22 mouse cellular contexts compared by ENCODE assay signal in the genomic region with DNA sequence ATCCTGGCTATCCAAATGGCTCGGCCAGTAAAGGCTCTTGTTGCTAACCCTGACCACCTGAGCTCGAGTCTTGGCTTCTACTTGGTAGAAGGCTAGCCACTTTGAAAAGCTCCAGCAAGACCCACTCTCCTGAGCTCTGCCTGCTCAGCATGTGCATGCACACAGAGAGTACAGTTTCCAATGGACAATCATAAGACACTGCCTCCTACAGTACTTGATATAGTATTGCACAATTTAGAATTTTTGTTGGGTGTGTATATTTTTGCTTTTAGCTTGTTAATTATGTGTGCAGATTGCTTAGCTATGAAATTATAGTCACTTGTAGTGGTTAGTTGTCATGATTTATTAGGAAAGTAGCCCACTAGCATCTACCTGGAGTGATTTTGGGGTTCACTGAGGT. TPM values are rescaled to one million over a fixed set of nuclear protein-coding genes. Genes with fewer than 3 reads are reported as not detected.
DNase-seq lines count a peak whose midpoint lies in the region; ATAC-seq and TF ChIP-seq lines count a peak whose summit lies in the region.
"Had no signal": no experiment of that assay in that cellular context is flagged by ENCODE, and none has a peak within 500 bp of the region (broad histone marks: within the 10 kb centered on the region; RNA-seq: fewer than 3 reads in every experiment).

No protein-coding gene starts in this region.

- TF ChIP-seq CTCF in liver, embryonic 14.5 days (IDR thresholded peaks at IDR 0.05; ENCODE audit: low read depth), result peak; percentile 29
- peak; percentile 49 for TF ChIP-seq CTCF in Patski (IDR thresholded peaks at IDR 0.05)

- in situ Hi-C loops in Patski (cut with MboI; ENCODE audit: low pct_unique_long_range_greater_than_20kb), result no loop called here

- WGBS in heart, embryonic 10.5 days, result 87% methylated on average over 2 of the region's 2 CpGs
- WGBS in liver, embryonic 14.5 days (ENCODE audit: insufficient replicate concordance), result 53% methylated on average over 2 of the region's 2 CpGs

- no peak for TF ChIP-seq EP300 in liver, embryonic 14.5 days (IDR thresholded peaks at IDR 0.05; ENCODE audit: low read depth)

- no peaks in the 10 kb centered on the region for H3K9me3 ChIP-seq in heart, embryonic 10.5 days
- H3K9me3 ChIP-seq in liver, embryonic 14.5 days (ENCODE audit: control insufficient read depth, low read length), result no peaks in the 10 kb centered on the region
- H3K9me3 ChIP-seq: hindbrain, embryonic 10.5 days; limb, embryonic 13.5 days; midbrain, embryonic 10.5 days had no signal

- H3K4me3 ChIP-seq in heart, embryonic 10.5 days, result no peak overlapping the region
- no peak overlapping the region for H3K4me3 ChIP-seq in liver, embryonic 14.5 days (ENCODE audit: insufficient read depth in 1 of 2, low read depth in 2 of 2, low read length in 2 of 2)
- H3K4me3 ChIP-seq: hindbrain, embryonic 10.5 days; limb, embryonic 13.5 days; midbrain, embryonic 10.5 days had no signal

- no peak for ATAC-seq in liver, embryonic 14.5 days (ENCODE audit: insufficient read depth)
- ATAC-seq in Patski, result no peak
- 0 out of 2 replicates have a peak, but pooled peaks have one; percentile 61 for ATAC-seq in megakaryocyte-erythroid progenitor cell, adult 5-6 weeks (replicated peaks; ENCODE audit: low FRiP score, low TSS enrichment, poor library complexity, severe bottlenecking)
- no peak for ATAC-seq in inflammation-experienced regulatory T-cells, adult 6 months
- ATAC-seq: hindbrain, postnatal 0 days had no signal

- peaks cover 10% of the 10 kb centered on the region; the same call in 1 of the 2 replicates for H3K4me1 ChIP-seq in heart, embryonic 10.5 days
- no peaks in the 10 kb centered on the region for H3K4me1 ChIP-seq in liver, embryonic 14.5 days (replicated peaks; ENCODE audit: control insufficient read depth in 2 of 2, insufficient read depth in 2 of 2, low read length in 1 of 2)
- H3K4me1 ChIP-seq: hindbrain, embryonic 10.5 days; limb, embryonic 13.5 days; midbrain, embryonic 10.5 days had no signal

- CTCF ChIA-PET in Patski (lab: Charles Lee), result interaction anchor here (1.0 to 1.8 kb wide), 3 partner anchors 11 to 26 kb away, joined by 3 to 4 read pairs (median 3); no protein-coding TSS in a partner anchor

- no peaks in the 10 kb centered on the region for H3K27me3 ChIP-seq in heart, embryonic 10.5 days (ENCODE audit: insufficient read depth, poor library complexity, severe bottlenecking)
- H3K27me3 ChIP-seq in liver, embryonic 14.5 days (ENCODE audit: control insufficient read depth, insufficient read depth, low read length), result no peaks in the 10 kb centered on the region
- no peaks in the 10 kb centered on the region for H3K27me3 ChIP-seq in Patski
- H3K27me3 ChIP-seq: limb, embryonic 13.5 days had no signal

- peaks cover 80% of the 10 kb centered on the region for H3K36me3 ChIP-seq in heart, embryonic 10.5 days
- H3K36me3 ChIP-seq in liver, embryonic 14.5 days (replicated peaks; ENCODE audit: control insufficient read depth, insufficient read depth, low read depth), result peaks cover 19% of the 10 kb centered on the region

- DNase-seq in heart, adult 11 months, result peak; percentile 46
- DNase-seq in heart, embryonic 10.5 days (ENCODE audit: low spot score), result no peak
- no peak for DNase-seq in liver, embryonic 14.5 days (ENCODE audit: low read depth in 3 of 3, low spot score in 3 of 3)
- no peak for DNase-seq in liver
- no peak for DNase-seq in Patski (ENCODE audit: low read depth, low spot score)
- DNase-seq in cerebellum, adult 11-12 months, result no peak
- DNase-seq: adrenal gland, adult 2 months; cerebellum, adult 9-11 months; embryo, embryonic 11 days; gastrocnemius, postnatal 10 days; kidney, adult 18-20 months; kidney, postnatal 25 days; layer of hippocampus, adult 9-11 months; lung, adult 18-20 months; right cerebral cortex, postnatal 4 days; thymus, postnatal 36 days had no signal

- H3K9ac ChIP-seq in liver, embryonic 14.5 days (replicated peaks), result no peak overlapping the region
- H3K9ac ChIP-seq: limb, embryonic 13.5 days had no signal

- POLR2A ChIA-PET in Patski (lab: Charles Lee), result no interaction called here

- H3K27ac ChIP-seq in heart, embryonic 10.5 days, result no peak overlapping the region
- H3K27ac ChIP-seq in liver, embryonic 14.5 days, result no peak overlapping the region
- H3K27ac ChIP-seq: hindbrain, embryonic 10.5 days; hindbrain, postnatal 0 days; limb, embryonic 13.5 days; midbrain, embryonic 10.5 days had no signal

- H3K4me2 ChIP-seq in liver, embryonic 14.5 days (ENCODE audit: low read depth), result no peak overlapping the region
- H3K4me2 ChIP-seq: limb, embryonic 13.5 days had no signal

RNA-seq across cellular contexts. Expression of gene Dynlrb1, which starts 12.4 kb away (rescaled TPM):
- 380 and 389 TPM in 2 replicates for polyA plus RNA-seq in heart, embryonic 10.5 days (2016; fragmentation: Nextera tagmentation; extraction: Ambion mirVana)
- 101 and 178 TPM in 2 replicates for polyA plus RNA-seq in liver, embryonic 14.5 days (2012; rRNA removed)
- polyA plus RNA-seq in liver, embryonic 14.5 days (2014; fragmentation: Nextera tagmentation; extraction: Ambion mirVana), result 149 and 154 TPM in 2 replicates
- polyA plus RNA-seq in Patski (2021), result 316 TPM
- total RNA-seq in megakaryocyte-erythroid progenitor cell, adult 5-6 weeks (2014; fragmentation: Nextera tagmentation), result 192 and 212 TPM in 2 replicates
- total RNA-seq in megakaryocyte-erythroid progenitor cell, adult 5-6 weeks (2017), result 189 and 243 TPM in 2 replicates
- 100 to 1,000 TPM; 260 to 401 (median 321) TPM for polyA plus RNA-seq in inflammation-experienced regulatory T-cells, adult 6 months (2017; shearing (Covaris generic))

RNA-seq across cellular contexts. Expression of gene Map1lc3a, which starts 27.4 kb away (rescaled TPM):
- 140 and 172 TPM in 2 replicates for polyA plus RNA-seq in heart, embryonic 10.5 days (2016; fragmentation: Nextera tagmentation; extraction: Ambion mirVana)
- polyA plus RNA-seq in liver, embryonic 14.5 days (2012; rRNA removed), result 7.7 and 9.1 TPM in 2 replicates
- polyA plus RNA-seq in liver, embryonic 14.5 days (2014; fragmentation: Nextera tagmentation; extraction: Ambion mirVana), result 16.1 and 17.8 TPM in 2 replicates
- 128 TPM for polyA plus RNA-seq in Patski (2021)
- total RNA-seq in megakaryocyte-erythroid progenitor cell, adult 5-6 weeks (2014; fragmentation: Nextera tagmentation), result 4.4 and 5.2 TPM in 2 replicates
- 2.7 TPM in 1 of 2 replicates, not detected in the other for total RNA-seq in megakaryocyte-erythroid progenitor cell, adult 5-6 weeks (2017)
- polyA plus RNA-seq in inflammation-experienced regulatory T-cells, adult 6 months (2017; shearing (Covaris generic)), result 1 to 10 TPM in 2 of 3 experiments, not detected in 1; 1.4 to 2.5 TPM
